Mouse (Mus musculus): ENCODE measurements at regions not wholly inside any gene's neighbourhood (a gene's known extent, or its start where the extent isn't known, plus 50 kb on each side); places are given as distances from the start of the nearest gene placed in this dataset.

DNA sequence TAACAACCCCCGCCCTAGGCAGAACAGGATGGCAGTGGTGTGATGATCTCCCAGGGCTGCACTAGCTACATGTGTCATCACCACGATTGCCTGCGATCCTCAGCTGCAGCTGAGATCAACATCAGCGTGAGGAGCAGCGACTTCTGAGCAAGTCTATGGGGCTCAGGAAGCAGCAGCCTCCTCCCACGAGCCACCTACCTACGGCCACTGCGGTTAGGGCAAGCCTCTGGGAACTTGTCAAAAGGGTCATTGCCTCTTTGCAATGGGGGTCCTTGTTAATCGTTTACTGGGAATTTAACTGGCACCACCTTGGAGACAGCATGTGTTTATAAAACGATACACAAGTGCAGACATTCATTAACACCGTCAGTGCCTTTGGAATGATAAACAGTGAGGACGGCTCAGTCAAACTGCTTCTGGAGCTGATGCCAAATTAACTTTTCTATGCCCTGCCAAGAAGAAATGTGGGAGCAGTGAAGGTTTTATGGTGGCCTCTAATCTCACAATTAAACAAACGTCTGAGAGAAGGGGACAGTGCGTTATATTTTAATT is 118.8 kb upstream of the Cxcl12 start:
- peak; percentile 80 for ATAC-seq (ENCODE audit: low FRiP score, low TSS enrichment)
- H3K4me3 ChIP-seq (ENCODE audit: low read length), result no peak overlapping the region
- peaks cover 9% of the 10 kb centered on the region for H3K4me1 ChIP-seq (ENCODE audit: insufficient read depth, low read length)
- H3K27ac ChIP-seq (ENCODE audit: low read length), result no peak overlapping the region
- H3K4me2 ChIP-seq (replicated peaks; ENCODE audit: low read depth, low read length), result no peak overlapping the region
- no peaks in the 10 kb centered on the region for H3K9me3 ChIP-seq (ENCODE audit: low read length)
- H3K9ac ChIP-seq (replicated peaks; ENCODE audit: low read length), result no peak overlapping the region
- H3K36me3 ChIP-seq (ENCODE audit: insufficient read depth, low read length), result no peaks in the 10 kb centered on the region
- no peaks in the 10 kb centered on the region for H3K27me3 ChIP-seq (ENCODE audit: insufficient read depth, low read length)
- 20% methylated on average over 14 of the region's 14 CpGs for WGBS

DNA sequence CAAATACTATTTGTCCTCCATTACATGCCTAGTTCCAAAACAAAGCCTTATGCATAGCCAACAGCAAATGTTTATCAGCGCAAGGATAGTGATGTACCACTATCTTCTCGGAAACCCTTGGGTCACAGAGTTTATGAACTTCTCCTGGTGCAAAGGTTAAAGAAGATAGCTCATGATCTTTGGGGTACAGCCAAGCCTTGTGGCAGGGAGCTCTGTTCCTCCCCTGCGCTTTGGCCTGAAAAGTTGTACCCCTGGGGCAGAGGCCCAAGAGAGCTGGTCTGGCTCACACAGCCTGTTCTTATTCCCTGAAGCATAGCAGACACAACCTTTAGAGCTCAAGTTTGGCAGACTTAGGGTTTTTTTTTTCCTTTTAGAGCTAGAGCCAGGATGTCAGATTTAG is 107.6 kb upstream of the Cxcl12 start:
- no peak overlapping the region for H3K27ac ChIP-seq (ENCODE audit: low read length)
- H3K9ac ChIP-seq (replicated peaks; ENCODE audit: low read length), result no peak overlapping the region
- H3K4me1 ChIP-seq (ENCODE audit: insufficient read depth, low read length), result no peaks in the 10 kb centered on the region
- no peaks in the 10 kb centered on the region for H3K36me3 ChIP-seq (ENCODE audit: insufficient read depth, low read length)
- no peak for ATAC-seq (ENCODE audit: low FRiP score, low TSS enrichment)
- no peak overlapping the region for H3K4me2 ChIP-seq (replicated peaks; ENCODE audit: low read depth, low read length)
- no peak overlapping the region for H3K4me3 ChIP-seq (ENCODE audit: low read length)
- no peaks in the 10 kb centered on the region for H3K9me3 ChIP-seq (ENCODE audit: low read length)
- 0 out of 2 replicates have a peak, but pooled peaks cover 3% of the 10 kb centered on the region for H3K27me3 ChIP-seq (ENCODE audit: insufficient read depth, low read length)
- WGBS, result 80% methylated on average over 3 of the region's 3 CpGs

DNA sequence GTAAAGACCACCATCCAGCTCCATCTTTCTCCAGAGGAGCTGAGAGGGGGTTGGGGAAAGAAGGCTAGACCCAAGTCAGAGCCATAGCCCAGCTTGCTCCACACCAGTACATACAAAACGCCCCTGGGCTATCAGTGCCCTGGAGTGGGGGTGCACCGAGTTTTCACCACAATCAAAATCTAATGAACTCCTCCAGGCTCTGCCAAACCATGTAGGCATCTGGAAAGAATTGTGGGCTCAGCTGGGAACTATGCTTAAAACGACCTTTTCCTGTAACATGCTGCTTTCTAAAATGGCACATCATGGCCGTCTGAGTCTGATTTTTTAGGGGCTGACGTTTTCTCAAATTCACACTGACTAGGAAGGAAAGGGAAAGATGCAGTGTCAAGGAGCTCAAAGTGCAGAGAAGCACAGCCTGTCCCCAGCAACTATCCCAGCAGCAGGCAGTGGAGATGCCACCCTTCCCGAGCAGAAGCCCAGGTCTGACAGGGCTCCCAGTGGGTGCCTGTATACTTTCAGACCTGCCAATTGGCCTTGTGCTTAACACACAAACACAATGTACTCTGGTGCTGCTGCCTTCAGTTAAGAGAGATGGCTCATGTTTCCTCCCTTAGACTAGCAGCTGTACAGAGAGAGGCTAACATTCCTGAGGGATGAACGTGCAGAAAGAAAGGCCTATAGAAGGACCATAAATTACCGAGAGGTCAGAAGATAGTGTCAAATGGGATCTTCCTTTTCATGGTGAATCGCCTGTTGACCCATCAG is 100.6 kb upstream of the Cxcl12 start:
- Histone ChIP-seq H3K9me3 (ENCODE audit: low read length) (no peaks in the 10 kb centered on the region), H3K9ac (replicated peaks; ENCODE audit: low read length) (no peak overlapping the region), H3K4me1 (ENCODE audit: insufficient read depth, low read length) (no peaks in the 10 kb centered on the region), H3K36me3 (ENCODE audit: insufficient read depth, low read length) (no peaks in the 10 kb centered on the region), H3K4me3 (ENCODE audit: low read length) (no peak overlapping the region), H3K27me3 (ENCODE audit: insufficient read depth, low read length) (no peaks in the 10 kb centered on the region), H3K4me2 (replicated peaks; ENCODE audit: low read depth, low read length) (no peak overlapping the region), H3K27ac (ENCODE audit: low read length) (no peak overlapping the region)
- no peak for ATAC-seq (ENCODE audit: low FRiP score, low TSS enrichment)
- WGBS, result 64% methylated on average over 9 of the region's 9 CpGs

DNA sequence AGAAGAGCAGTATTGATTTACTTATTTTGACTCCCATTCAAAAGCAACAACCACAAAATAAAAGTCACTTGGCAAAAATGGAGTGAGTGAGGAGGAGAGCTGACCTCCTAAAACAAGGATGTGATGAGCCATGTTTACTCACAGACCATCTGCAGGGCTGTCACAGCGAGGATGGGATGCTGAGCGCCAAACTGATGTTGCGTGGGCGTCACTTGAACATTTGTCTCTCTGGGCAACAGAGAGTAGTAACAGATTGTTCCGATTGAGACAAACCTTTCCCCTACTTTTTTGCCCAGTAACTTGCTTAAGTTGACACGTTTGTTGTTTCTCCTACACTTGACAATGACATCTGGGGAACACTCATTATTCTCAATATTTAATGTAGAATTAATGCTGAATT is 97.0 kb upstream of the Cxcl12 start:
- no peaks in the 10 kb centered on the region for H3K9me3 ChIP-seq (ENCODE audit: low read length)
- no peak overlapping the region for H3K4me2 ChIP-seq (replicated peaks; ENCODE audit: low read depth, low read length)
- ATAC-seq (ENCODE audit: low FRiP score, low TSS enrichment), result no peak
- WGBS, result 56% methylated on average over 6 of the region's 6 CpGs
- H3K36me3 ChIP-seq (ENCODE audit: insufficient read depth, low read length), result no peaks in the 10 kb centered on the region
- H3K27ac ChIP-seq (ENCODE audit: low read length), result no peak overlapping the region
- no peaks in the 10 kb centered on the region for H3K27me3 ChIP-seq (ENCODE audit: insufficient read depth, low read length)
- H3K4me3 ChIP-seq (ENCODE audit: low read length), result no peak overlapping the region
- H3K4me1 ChIP-seq (ENCODE audit: insufficient read depth, low read length), result no peaks in the 10 kb centered on the region
- no peak overlapping the region for H3K9ac ChIP-seq (replicated peaks; ENCODE audit: low read length)

DNA sequence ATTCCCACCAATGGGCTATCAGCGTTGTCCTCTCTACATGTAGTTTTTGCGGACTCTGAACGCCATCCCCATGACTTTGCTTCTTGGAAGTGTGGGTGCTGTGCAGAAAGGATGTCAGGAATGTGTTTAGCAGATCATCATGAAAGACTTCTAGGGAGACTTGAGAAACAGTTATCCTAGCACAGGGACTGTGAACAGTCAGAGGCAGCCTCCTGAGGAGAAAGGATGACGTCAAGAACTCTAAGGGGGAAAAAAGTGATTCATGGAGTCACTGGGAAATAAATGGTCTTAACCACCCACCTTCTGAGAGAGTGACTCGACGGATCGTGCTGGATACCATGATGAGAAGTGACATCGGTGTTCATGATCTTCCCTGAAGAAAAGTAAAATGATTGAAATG is 96.5 kb upstream of the Cxcl12 start:
- Histone ChIP-seq H3K36me3 (ENCODE audit: insufficient read depth, low read length) (no peaks in the 10 kb centered on the region), H3K9me3 (ENCODE audit: low read length) (no peaks in the 10 kb centered on the region), H3K4me2 (replicated peaks; ENCODE audit: low read depth, low read length) (no peak overlapping the region), H3K27me3 (ENCODE audit: insufficient read depth, low read length) (no peaks in the 10 kb centered on the region), H3K9ac (replicated peaks; ENCODE audit: low read length) (no peak overlapping the region), H3K4me1 (ENCODE audit: insufficient read depth, low read length) (no peaks in the 10 kb centered on the region), H3K4me3 (ENCODE audit: low read length) (no peak overlapping the region), H3K27ac (ENCODE audit: low read length) (no peak overlapping the region)
- 67% methylated on average over 8 of the region's 8 CpGs for WGBS
- no peak for ATAC-seq (ENCODE audit: low FRiP score, low TSS enrichment)

DNA sequence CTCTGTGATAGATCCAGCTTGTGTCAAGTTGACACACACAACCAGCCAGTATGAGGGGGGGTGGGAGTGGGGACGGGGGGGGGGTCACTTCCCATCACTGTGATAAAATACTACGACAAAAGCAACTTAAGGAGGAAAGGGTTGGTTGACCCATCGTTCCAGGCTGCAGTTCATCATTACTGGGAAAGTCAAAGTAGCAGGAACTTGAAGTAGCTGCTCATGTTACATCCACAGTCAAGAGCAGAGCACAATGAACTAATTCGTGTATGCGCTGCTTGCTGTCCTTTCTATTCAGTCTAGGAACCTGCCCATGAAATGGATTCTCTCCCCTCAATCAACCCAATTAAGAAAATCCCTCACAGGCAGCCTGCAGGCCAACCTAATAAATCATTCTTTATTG is 88.8 kb upstream of the Cxcl12 start:
- Histone ChIP-seq H3K9me3 (ENCODE audit: low read length) (no peaks in the 10 kb centered on the region), H3K4me1 (ENCODE audit: insufficient read depth, low read length) (peaks cover 12% of the 10 kb centered on the region; the same call in 1 of the 2 replicates), H3K9ac (replicated peaks; ENCODE audit: low read length) (no peak overlapping the region), H3K27ac (ENCODE audit: low read length) (no peak overlapping the region), H3K4me2 (replicated peaks; ENCODE audit: low read depth, low read length) (no peak overlapping the region), H3K36me3 (ENCODE audit: insufficient read depth, low read length) (no peaks in the 10 kb centered on the region), H3K4me3 (ENCODE audit: low read length) (no peak overlapping the region), H3K27me3 (ENCODE audit: insufficient read depth, low read length) (no peaks in the 10 kb centered on the region)
- peak; percentile 54; the same call in 1 of the 2 replicates for ATAC-seq (ENCODE audit: low FRiP score, low TSS enrichment)
- 20% methylated on average over 5 of the region's 5 CpGs for WGBS

DNA sequence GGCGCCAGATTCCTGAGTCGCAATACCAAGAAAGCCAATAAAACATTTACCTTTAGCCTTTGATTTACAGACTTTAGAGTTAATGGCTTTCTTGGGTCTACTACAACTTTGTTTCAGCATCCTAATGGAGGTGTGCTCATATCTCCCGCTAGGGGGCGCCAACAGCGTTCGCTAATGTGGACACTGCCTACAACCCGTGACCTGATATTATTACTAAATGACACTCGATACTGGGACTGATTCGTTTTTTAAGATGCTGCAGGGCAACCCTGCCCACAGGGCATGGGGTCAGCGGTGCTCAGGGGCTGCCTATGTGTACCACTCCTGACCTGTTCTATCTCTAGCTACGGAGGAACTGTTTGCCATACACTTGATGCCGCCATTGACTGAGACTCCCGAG is 87.4 kb upstream of the Cxcl12 start:
- no peaks in the 10 kb centered on the region for H3K36me3 ChIP-seq (ENCODE audit: insufficient read depth, low read length)
- peaks cover 12% of the 10 kb centered on the region; the same call in 1 of the 2 replicates for H3K4me1 ChIP-seq (ENCODE audit: insufficient read depth, low read length)
- WGBS, result 32% methylated on average over 13 of the region's 13 CpGs
- H3K9me3 ChIP-seq (ENCODE audit: low read length), result no peaks in the 10 kb centered on the region
- 0 out of 2 replicates have a peak, but pooled peaks have one; percentile 31 for ATAC-seq (ENCODE audit: low FRiP score, low TSS enrichment)
- no peak overlapping the region for H3K4me3 ChIP-seq (ENCODE audit: low read length)
- no peak overlapping the region for H3K4me2 ChIP-seq (replicated peaks; ENCODE audit: low read depth, low read length)
- H3K27me3 ChIP-seq (ENCODE audit: insufficient read depth, low read length), result no peaks in the 10 kb centered on the region
- no peak overlapping the region for H3K9ac ChIP-seq (replicated peaks; ENCODE audit: low read length)
- no peak overlapping the region for H3K27ac ChIP-seq (ENCODE audit: low read length)

DNA sequence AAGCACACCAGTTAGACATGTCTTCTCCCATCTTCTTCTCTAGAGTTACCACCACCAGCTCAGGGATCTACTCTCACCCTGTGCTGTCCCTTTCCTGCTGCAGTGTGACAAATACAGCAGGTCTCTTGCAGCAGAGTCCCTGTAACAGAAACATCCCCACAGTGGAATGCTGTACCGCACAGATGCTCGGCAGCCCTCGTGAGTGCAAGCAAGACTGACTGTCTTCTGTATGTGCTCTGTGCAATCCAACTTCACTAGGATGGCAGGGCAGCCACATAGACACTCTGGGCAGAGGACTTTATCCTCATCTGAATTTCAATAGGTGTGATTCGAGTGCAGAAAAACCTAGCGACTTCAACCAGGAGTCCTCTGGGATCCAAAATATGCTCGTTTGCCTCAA is 84.1 kb upstream of the Cxcl12 start:
- Histone ChIP-seq H3K4me1 (ENCODE audit: insufficient read depth, low read length) (peaks cover 12% of the 10 kb centered on the region; the same call in 1 of the 2 replicates), H3K36me3 (ENCODE audit: insufficient read depth, low read length) (no peaks in the 10 kb centered on the region), H3K4me2 (replicated peaks; ENCODE audit: low read depth, low read length) (no peak overlapping the region), H3K27me3 (ENCODE audit: insufficient read depth, low read length) (no peaks in the 10 kb centered on the region), H3K4me3 (ENCODE audit: low read length) (no peak overlapping the region), H3K27ac (ENCODE audit: low read length) (no peak overlapping the region), H3K9ac (replicated peaks; ENCODE audit: low read length) (no peak overlapping the region), H3K9me3 (ENCODE audit: low read length) (no peaks in the 10 kb centered on the region)
- WGBS, result 67% methylated on average over 6 of the region's 6 CpGs
- ATAC-seq (ENCODE audit: low FRiP score, low TSS enrichment), result no peak

DNA sequence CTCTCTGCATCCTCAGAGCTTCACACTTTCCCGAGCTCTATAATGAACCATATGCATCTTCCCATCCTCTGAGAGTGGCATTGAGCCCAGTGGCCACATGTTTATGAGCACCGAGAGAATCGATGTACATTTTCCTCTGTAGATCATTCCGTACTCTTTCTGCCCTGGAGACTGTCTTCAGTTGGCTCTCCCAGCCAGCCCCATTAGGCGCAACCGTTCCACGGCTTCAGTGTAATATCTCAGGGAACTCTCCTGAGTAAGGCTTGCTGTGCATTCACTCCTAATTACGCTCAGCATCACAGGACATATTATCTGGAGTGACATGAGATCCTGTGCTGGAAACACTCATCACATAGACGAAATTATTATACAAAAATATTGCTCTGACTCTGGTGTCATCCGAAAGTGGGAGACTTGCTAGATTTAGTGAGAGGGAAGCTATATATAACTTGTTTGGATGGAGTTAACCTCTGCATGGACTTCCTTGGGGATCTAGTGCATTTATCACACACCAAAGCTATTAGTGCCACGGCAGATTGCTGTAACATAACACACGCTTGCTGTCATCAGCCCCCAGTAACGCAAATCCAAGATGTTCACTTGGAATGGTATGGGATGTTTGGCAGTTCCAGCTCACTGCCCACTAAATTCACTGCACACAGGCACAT is 83.4 kb upstream of the Cxcl12 start:
- 55% methylated on average over 13 of the region's 13 CpGs for WGBS

DNA sequence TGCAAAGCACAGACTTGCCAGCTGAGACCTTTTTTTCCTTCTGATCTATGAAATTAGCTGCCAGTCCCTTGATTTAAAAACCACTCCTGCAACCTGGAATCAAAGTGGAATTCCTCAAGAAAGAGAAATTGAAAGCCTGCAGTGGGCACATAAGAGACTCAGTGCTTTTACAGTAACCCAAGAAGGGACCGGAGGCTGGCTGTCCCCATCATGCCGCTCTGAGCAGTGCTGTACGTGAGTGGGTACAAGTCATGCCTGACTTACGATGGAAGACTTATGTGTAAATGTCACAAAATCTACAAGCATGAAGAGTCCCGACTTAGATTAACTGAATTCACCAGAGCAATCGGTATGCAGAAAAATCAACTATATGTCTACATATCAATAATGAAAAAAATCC is 73.6 kb upstream of the Cxcl12 start:
- Histone ChIP-seq H3K4me2 (replicated peaks; ENCODE audit: low read depth, low read length) (no peak overlapping the region), H3K36me3 (ENCODE audit: insufficient read depth, low read length) (no peaks in the 10 kb centered on the region), H3K27ac (ENCODE audit: low read length) (no peak overlapping the region), H3K27me3 (ENCODE audit: insufficient read depth, low read length) (no peaks in the 10 kb centered on the region), H3K9ac (replicated peaks; ENCODE audit: low read length) (no peak overlapping the region), H3K9me3 (ENCODE audit: low read length) (no peaks in the 10 kb centered on the region), H3K4me3 (ENCODE audit: low read length) (no peak overlapping the region), H3K4me1 (ENCODE audit: insufficient read depth, low read length) (no peaks in the 10 kb centered on the region)
- WGBS, result 51% methylated on average over 6 of the region's 6 CpGs
- ATAC-seq (ENCODE audit: low FRiP score, low TSS enrichment), result peak; percentile 73; the same call in 1 of the 2 replicates

More for the DNA sequence above, 83.4 kb upstream of the Cxcl12 start:
- Histone ChIP-seq H3K9me3 (ENCODE audit: low read length) (no peaks in the 10 kb centered on the region), H3K9ac (replicated peaks; ENCODE audit: low read length) (no peak overlapping the region), H3K36me3 (ENCODE audit: insufficient read depth, low read length) (no peaks in the 10 kb centered on the region), H3K27ac (ENCODE audit: low read length) (no peak overlapping the region), H3K27me3 (ENCODE audit: insufficient read depth, low read length) (no peaks in the 10 kb centered on the region), H3K4me1 (ENCODE audit: insufficient read depth, low read length) (peaks cover 6% of the 10 kb centered on the region; the same call in 1 of the 2 replicates), H3K4me2 (replicated peaks; ENCODE audit: low read depth, low read length) (no peak overlapping the region), H3K4me3 (ENCODE audit: low read length) (no peak overlapping the region)
- no peak for ATAC-seq (ENCODE audit: low FRiP score, low TSS enrichment)

Data from kidney, embryonic 16.5 days (tissue).